Mouse (Mus musculus) forelimb bud, embryonic 11.5 days (tissue): ENCODE measurements around the gene Kmo.

Experiments
- DNase-seq: peaks from one replicate; pipeline ENCODE4 v3.0.0-alpha.2; 2012; ENCODE audit warnings: low read depth, low spot score

The Kmo gene

GRCm38 (mm10) chr1:175631721-175632221 is 11.6 kb downstream of the Kmo start:
- no peak for DNase-seq

DNA sequence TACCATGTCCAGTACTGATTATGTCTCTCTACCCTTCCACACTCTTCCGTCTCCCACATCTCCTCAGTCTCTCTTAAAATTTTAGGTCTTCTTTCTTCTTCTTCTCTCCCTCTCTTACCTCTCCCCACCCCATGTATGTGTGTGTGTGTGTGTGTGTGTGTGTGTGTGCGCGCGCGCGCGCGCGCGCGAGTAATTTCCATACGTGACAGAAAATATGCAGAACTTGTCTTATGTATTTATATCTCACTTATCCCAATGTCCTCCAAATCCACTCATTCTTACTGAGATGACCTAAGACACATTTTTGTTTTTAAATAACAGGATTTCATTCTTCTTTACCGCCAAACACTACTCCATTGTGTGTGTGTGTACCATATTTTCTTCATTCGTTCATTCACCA is 12.3 kb downstream of the Kmo start:
- DNase-seq: no peak

DNA sequence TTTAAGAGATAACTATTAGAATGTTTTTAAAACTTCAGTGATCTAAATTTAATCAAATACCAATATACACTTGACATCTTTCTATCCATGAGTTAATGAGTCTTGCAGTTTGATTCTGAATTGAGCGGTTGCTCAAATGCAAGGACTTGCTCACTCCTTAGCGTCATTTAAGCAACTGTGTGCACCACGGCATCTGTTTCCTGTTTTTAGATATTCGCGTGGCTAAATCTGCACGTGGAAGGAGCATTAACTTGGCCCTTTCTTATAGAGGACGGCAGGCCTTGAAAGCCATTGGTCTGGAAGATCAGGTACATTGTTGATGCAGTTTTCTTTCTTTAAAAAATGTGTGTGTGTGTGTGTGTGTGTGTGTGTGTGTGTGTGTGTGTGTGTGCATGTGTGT is 17.5 kb downstream of the Kmo start:
- DNase-seq: no peak

DNA sequence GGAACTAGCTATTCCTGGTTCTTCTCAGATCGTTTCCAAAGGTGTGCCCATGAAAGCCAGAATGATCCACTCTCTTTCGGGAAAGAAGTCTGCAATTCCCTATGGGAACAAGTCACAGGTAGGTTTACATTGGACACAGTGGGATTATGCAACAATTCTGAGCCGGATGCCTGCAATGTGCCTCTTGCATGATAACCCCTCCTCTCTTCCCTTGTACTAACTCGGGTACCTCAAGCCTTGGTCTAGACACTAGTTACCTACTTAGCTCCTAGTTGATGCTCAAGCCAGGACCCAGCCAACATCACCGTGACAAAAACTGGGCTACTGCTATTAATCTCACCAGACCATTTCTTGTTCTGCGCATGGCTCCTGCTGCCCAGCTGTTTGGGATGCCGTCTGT is 18.9 kb downstream of the Kmo start:
- DNase-seq: no peak

DNA sequence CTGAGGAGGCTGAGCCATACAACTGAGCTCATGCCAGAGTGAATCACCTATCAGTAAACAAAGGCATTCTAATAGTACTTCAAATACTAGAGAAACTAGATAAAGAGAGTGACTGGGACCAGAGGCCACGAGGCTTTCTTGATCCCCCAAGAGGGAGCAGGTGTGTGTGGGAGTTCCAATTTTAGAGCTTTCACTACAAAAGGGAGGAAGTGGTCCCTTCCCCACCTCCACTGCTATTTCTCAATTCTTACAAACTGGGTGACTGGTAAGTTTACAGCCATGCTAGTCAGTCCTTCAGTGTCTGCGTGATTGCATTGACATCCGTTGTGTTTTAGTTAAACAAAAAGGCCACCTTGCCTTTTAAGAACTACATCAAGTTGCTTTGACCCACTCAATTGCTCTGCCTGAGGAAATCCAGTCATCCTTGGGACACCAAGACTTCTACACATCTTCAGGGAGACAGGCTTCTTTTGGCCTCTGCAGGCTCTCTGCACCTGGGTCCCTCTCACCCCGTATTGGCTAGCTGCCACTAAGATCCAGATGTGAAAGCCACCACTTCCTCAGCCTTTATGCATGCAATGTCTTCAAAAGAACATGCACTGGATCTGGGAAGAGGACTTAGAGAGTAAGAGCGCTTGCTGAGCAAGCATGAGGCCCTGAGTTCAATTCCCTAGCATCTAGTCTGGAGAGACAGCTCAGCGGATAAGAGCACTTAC is 20.4 kb downstream of the Kmo start:
- DNase-seq: no peak

GRCm38 (mm10) chr1:175643496-175644265 is 23.5 kb downstream of the Kmo start:
- DNase-seq: no peak

DNA sequence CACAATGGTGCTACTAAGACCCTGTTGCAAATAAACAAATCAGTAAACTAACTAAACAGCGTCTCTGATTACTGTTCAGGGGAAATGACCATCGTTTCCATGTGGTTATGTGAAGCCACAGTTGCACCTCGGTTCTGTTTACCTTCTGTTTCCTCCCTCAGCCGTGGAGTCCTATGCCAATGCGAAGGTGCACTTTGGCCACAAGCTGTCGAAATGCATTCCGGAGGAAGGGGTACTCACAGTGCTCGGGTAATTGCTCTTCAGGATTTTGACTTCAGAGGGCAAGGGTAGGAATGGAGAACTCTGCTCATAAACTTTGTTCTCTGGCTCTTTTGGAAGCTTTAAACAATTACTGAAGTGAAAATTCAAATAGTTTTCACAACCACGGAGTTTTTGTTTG is 26.8 kb downstream of the Kmo start:
- DNase-seq: no peak

- DNase-seq: no peak
Observed at GRCm38 (mm10) chr1:175648615-175649014, 28.4 kb downstream of the Kmo start.

DNA sequence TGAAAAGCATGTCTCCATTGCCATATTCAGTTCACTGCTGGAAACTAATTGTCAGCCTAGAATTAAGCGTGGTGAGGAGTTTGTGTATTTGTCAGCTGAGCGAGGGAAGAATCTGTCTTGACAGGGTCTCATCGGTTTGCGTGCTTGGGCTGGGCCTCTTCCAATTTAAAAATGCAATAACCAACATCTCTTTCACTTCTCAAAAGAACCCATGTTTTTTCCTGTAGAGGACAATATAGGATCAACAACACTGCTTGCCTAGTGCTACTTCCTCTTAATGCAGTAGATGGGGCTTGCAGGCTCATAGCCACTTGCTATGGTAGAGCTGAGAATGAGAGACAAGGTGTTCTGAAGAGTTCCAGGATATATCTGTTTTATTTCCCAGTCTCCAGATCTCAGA is 39.7 kb downstream of the Kmo start:
- no peak for DNase-seq

GRCm38 (mm10) chr1:175668666-175669405 is 48.7 kb downstream of the Kmo start:
- peak; percentile 52 for DNase-seq

DNA sequence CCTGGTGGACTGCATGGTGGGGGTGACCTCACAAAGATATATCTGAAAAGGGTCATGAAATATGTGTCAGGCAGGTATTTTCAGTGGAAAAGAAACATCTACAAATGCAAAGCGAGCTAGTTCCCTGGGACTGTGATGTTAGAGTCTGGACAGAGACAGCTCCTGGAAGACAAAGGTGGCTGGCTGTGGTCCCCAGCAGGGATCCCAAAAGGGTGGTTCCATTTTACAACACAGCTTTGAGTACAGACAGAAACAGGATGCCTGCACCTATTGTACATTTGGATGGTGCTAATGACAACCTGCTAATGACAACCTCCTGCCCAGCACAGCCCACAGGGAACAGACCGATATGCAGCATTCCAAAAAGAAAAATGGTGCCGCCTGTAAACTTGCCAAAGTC is 49.3 kb downstream of the Kmo start:
- no peak for DNase-seq

DNA sequence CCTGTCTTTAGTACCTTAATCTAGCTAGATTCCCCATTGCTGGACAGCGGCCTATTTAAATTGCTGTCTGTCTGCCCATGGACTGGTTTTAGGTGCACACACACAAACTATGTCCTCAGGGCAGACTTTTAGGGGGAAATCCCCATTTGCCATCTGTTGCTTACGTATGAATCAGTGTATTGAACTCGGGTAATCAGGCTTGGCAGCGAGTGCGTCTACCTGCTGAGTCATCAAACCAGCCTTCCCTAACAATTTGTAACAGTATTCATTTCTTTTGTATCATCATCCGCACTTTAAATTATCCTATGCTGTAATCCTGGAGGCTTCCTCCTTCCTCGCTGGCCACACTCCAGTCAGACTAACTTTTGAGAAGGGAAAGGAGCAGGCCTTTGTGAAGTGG is 49.9 kb downstream of the Kmo start:
- DNase-seq: no peak

GRCm38 (mm10) chr1:175671626-175672025 is 51.4 kb downstream of the Kmo start:
- DNase-seq: no peak

GRCm38 (mm10) chr1:175673563-175674325 is 53.6 kb downstream of the Kmo start:
- no peak for DNase-seq

- no peak for DNase-seq
Observed at GRCm38 (mm10) chr1:175675116-175675515, 54.9 kb downstream of the Kmo start.

DNA sequence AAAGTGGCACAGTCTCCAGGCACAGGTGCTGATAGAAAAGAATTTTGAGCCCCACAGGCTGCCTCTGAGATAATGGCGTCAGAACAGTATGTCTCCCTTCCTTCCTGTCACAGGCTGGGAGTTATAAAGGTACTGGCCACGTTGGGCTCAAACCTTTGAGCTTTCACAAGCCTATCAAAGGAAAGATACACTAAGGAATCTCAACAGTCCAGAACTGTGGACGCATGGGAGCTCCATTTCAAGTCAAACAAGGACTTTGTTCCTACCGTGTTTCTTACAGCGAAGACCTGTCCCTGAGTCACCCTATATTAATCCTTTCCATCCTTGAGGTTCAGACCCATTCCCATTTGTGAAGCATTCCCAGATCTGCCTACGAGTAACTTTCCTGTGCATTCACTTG is 57.3 kb downstream of the Kmo start:
- no peak for DNase-seq

- DNase-seq: no peak
Observed at GRCm38 (mm10) chr1:175680995-175681394, 60.8 kb downstream of the Kmo start.

- DNase-seq: peak; percentile 5
Observed at GRCm38 (mm10) chr1:175691686-175692245, 71.6 kb downstream of the Kmo start.

- peak; percentile 98 for DNase-seq
Observed at GRCm38 (mm10) chr1:175692246-175692996, 72.2 kb downstream of the Kmo start, which contains the start of the genes Opn3 and Chml. TSS of gene Opn3 (minus strand) at chr1:175692776. TSS of gene Chml (minus strand) at chr1:175692901.

DNA sequence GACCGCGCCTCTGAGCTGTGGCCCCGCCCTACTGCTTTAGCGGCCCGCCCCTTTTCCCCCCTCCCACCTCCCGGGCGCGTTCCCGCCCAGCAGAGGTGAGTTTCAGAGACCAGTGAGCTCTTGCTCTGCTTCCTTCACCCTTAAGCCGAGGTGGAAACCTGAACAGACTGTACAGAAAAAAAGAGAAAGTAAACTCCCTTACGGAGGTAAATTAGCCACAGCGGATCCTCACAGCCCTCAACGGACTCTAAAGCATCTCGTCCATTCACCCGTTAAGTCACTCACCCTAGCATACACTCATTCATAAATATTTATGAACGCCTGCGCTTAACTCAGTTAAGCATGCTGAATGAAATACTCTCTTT is 72.8 kb downstream of the Kmo start:
- no peak for DNase-seq
